Mouse (Mus musculus) heart, embryonic 11.5 days (tissue): ENCODE measurements at regions not wholly inside any gene's neighbourhood (a gene's known extent, or its start where the extent isn't known, plus 50 kb on each side); places are given as distances from the start of the nearest gene placed in this dataset.
A peak's percentile ranks its signal among the peaks of the same experiment; 100 is the strongest.

Source experiments
- ATAC-seq: fragments of 200-750 bp; cut with Nextera tagmentation; replicated peaks from 2 replicates; pipeline ENCODE4 v1.8.0; 2017; ENCODE audit warnings: moderate library complexity; ENCODE audit not compliant: insufficient number of reproducible peaks, low FRiP score, low TSS enrichment
- H3K27ac ChIP-seq: fragments of 300-500 bp; sonication (generic); 2 replicates; pipeline ENCODE4 v1.5.1; 2014; ENCODE audit warnings: mild to moderate bottlenecking, low read depth, low read length
- H3K27me3 ChIP-seq: fragments of 300-500 bp; sonication (generic); 2 replicates; pipeline ENCODE4 v1.6.1; 2014; ENCODE audit warnings: mild to moderate bottlenecking, low read length, mixed read lengths; ENCODE audit not compliant: control insufficient read depth, insufficient read depth
- H3K36me3 ChIP-seq: fragments of 300-500 bp; sonication (generic); 2 replicates; pipeline ENCODE4 v1.6.1; 2014; ENCODE audit warnings: mild to moderate bottlenecking, low read length, moderate library complexity, mixed read lengths; ENCODE audit not compliant: control insufficient read depth, insufficient read depth
- H3K4me1 ChIP-seq: fragments of 300-500 bp; sonication (generic); 2 replicates; pipeline ENCODE4 v1.6.1; 2014; ENCODE audit warnings: low read length; ENCODE audit not compliant: control insufficient read depth, insufficient read depth
- H3K4me2 ChIP-seq: fragments of 300-500 bp; sonication (generic); 2 replicates; pipeline ENCODE4 v1.6.1; 2014; ENCODE audit warnings: mild to moderate bottlenecking, moderate library complexity
- H3K4me3 ChIP-seq: fragments of 300-500 bp; sonication (generic); 2 replicates; pipeline ENCODE4 v1.5.1; 2014; ENCODE audit warnings: low read depth, low read length
- H3K9ac ChIP-seq: fragments of 300-500 bp; sonication (generic); 2 replicates; pipeline ENCODE4 v1.6.1; 2014; ENCODE audit warnings: mild to moderate bottlenecking, low read depth, low read length, moderate library complexity
- H3K9me3 ChIP-seq: fragments of 300-500 bp; sonication (generic); replicated peaks from 2 replicates; pipeline ENCODE4 v1.6.1; 2016; ENCODE audit warnings: low read length; ENCODE audit not compliant: control insufficient read depth
- WGBS: fragments of 180-500 bp; shearing (Covaris S2); extraction: QIAGEN DNeasy Blood & Tissue Kit; methylation state at CpG from one replicate; pipeline ENCODE4 v1.1.7; 2014; ENCODE audit not compliant: insufficient replicate concordance; 5-methylcytosine and 5-hydroxymethylcytosine counted together

DNA sequence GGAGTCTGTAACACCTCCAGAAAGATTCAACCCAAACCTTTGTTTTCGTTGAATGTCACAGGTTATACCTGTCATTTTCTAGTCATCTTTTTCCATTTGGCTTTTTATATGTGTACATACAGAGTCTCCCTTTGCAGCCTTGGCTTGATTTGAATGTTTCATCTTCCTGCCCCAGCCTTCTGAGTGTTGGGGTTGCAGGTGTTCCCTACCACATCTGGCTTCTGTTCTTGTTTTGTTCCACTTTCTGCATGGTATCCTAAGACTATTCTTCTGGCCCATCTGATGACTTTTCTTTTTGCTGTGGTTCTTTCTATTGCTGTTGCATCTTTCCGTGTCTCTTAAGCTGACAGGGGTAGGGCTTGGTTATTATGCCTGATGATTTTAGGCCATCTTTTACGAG is 111.3 kb upstream of the Gnao1 start:
- no peak for ATAC-seq
- no peak overlapping the region for H3K27ac ChIP-seq
- 80% methylated on average over 3 of the region's 3 CpGs for WGBS
- H3K36me3 ChIP-seq, result no peaks in the 10 kb centered on the region
- H3K4me3 ChIP-seq, result no peak overlapping the region
- H3K9me3 ChIP-seq, result no peaks in the 10 kb centered on the region
- H3K4me2 ChIP-seq, result no peak overlapping the region
- no peaks in the 10 kb centered on the region for H3K4me1 ChIP-seq
- H3K27me3 ChIP-seq, result no peaks in the 10 kb centered on the region
- H3K9ac ChIP-seq, result no peak overlapping the region

DNA sequence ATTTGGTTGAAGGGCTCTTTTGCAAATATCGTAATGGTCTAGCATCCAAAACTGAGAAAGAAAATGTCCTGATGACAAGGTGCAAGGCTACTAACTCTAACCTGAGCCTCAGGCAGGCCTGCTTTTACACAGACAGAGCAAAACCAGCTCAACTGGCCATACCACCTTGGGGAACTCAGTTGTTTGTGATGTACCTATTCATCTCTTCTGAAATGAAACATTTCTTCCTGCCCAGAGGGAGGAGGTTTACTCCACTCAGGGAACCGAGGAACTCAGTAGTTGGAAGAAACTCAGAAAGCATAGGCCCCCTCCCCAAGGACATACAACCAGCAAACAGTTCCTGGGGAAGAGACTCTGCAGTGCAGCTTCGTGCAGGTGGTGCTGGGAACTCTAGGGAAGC is 108.4 kb upstream of the Gnao1 start:
- H3K27ac ChIP-seq, result no peak overlapping the region
- no peaks in the 10 kb centered on the region for H3K36me3 ChIP-seq
- no peaks in the 10 kb centered on the region for H3K9me3 ChIP-seq
- no peak overlapping the region for H3K9ac ChIP-seq
- H3K4me1 ChIP-seq, result no peaks in the 10 kb centered on the region
- no peak for ATAC-seq
- WGBS, result 74% methylated on average over 3 of the region's 3 CpGs
- no peaks in the 10 kb centered on the region for H3K27me3 ChIP-seq
- no peak overlapping the region for H3K4me2 ChIP-seq
- H3K4me3 ChIP-seq, result no peak overlapping the region

DNA sequence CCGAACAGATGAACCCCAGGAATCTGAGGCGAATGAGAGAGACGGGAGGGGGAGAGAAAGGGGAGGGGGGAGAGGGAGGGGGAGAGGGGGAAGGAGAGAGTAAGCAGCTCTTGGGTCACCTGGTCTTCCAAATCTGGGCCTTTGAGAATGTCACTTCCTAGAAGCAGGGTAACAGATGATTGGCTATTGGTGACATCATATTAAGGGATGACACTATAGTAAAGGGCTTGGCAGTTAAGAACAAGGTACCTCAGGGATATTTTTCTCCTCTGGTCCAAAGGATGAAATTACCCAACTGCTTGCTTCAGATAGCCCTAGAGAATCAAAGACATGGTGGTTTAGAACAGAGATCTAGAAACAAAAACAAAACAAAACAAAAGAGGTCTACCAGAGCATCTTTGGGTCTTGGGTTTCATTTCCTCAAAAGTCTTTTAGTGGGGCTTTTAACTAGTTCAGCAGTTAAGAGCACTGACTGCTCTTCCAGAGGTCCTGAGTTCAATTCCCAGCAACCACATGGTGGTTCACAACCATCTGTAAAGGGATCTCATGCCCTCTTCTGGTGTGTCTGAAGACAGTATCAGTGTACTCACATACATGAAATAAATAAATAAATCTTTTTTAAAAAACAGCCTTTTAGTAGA is 97.6 kb upstream of the Gnao1 start:
- WGBS, result 95% methylated on average over 3 of the region's 3 CpGs
- Histone ChIP-seq H3K4me3 (no peak overlapping the region), H3K36me3 (no peaks in the 10 kb centered on the region), H3K4me1 (no peaks in the 10 kb centered on the region), H3K4me2 (no peak overlapping the region), H3K9ac (no peak overlapping the region), H3K27me3 (no peaks in the 10 kb centered on the region), H3K9me3 (no peaks in the 10 kb centered on the region), H3K27ac (no peak overlapping the region)
- no peak for ATAC-seq

DNA sequence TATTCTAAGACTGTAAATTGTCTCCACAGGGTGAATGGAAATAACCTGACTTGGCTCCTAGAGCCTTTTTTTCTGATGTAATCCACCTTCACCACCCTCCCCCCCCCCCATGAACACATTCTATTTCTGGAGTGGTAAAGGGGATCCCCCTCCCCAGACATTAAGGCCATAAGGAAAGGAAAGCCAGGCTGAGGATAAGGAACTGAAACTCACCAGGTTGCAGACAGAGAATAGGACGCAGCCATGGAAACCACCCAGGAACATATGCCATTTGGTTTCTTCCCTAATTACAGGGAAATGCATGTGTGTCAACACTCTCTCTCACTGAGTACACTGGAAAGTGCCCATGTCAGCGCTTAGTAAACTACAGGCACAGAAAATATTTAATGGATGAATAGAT is 96.5 kb upstream of the Gnao1 start:
- 81% methylated on average over 2 of the region's 2 CpGs for WGBS
- no peak overlapping the region for H3K27ac ChIP-seq
- H3K36me3 ChIP-seq, result no peaks in the 10 kb centered on the region
- H3K9me3 ChIP-seq, result 0 out of 2 replicates have a peak, but pooled peaks cover 2% of the 10 kb centered on the region
- H3K4me1 ChIP-seq, result no peaks in the 10 kb centered on the region
- no peak for ATAC-seq
- no peak overlapping the region for H3K4me3 ChIP-seq
- H3K9ac ChIP-seq, result no peak overlapping the region
- H3K27me3 ChIP-seq, result no peaks in the 10 kb centered on the region
- H3K4me2 ChIP-seq, result no peak overlapping the region

DNA sequence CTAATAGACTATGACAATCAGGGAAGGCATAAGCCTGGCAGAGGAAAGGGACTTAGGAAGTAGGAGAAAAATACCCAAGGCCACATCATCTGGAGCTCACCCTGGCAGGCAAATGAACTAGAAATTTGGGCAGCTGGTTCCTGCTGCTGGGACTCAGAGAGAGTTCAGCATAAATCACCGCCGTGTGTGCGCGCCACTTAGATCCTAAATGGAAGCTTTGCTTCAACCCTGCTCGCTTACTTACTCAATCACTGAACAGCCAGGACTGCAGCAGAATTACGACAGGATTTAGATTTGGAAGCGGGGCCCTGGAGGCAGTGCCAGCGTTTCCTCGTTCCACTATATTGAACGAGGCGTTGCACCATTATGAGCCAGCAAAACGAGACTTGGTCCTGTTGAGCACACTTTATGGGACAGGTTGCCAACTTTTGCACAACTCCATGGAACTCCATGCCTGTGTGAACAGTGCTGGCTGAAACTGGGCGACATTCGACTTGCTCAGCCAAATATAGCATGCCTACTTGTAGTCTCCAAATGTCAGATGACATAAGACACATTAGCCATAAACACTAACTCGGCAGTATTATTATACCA is 84.8 kb upstream of the Gnao1 start:
- 85% methylated on average over 15 of the region's 15 CpGs for WGBS
- no peak overlapping the region for H3K4me2 ChIP-seq
- H3K4me3 ChIP-seq, result no peak overlapping the region
- H3K27me3 ChIP-seq, result no peaks in the 10 kb centered on the region
- no peak for ATAC-seq
- no peaks in the 10 kb centered on the region for H3K9me3 ChIP-seq
- no peaks in the 10 kb centered on the region for H3K4me1 ChIP-seq
- no peak overlapping the region for H3K27ac ChIP-seq
- no peak overlapping the region for H3K9ac ChIP-seq
- H3K36me3 ChIP-seq, result no peaks in the 10 kb centered on the region

DNA sequence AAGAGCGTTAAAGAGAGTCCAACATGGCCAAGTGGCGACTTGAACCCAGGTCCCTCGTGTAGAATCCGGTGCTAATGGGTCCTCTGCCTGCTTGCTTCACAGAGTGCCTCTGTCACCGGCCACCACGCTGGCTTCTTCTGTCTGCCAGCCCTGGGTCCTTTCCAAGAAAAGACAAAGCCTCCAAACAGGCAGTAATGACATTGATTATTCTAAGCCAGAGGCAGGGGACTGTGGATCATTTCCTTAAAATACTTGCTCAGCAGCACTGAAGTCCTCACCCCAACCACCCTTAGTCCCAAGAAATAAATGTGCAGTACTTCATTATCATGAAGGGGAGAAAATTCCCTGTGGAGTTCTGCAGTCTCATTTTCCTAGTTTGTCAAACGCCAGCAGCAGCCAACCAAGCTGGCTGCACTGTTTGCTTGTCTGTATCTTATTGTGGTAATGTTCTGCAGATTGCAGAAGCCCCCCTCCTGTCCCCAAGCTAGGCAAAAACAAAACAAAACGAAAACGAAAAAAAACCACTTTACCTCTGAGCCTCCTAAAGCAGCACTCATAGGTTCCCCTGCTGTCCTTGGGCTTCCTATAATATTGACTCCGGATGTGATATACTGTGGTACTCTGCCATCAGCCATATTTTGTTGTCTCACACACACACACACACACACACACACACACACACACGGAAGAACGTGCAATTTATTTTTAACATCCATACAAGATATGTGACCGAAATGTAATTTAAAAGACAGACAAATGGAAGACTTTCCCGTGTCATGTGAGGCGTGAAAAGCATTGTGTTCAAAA is 80.4 kb upstream of the Gnao1 start:
- Histone ChIP-seq H3K9me3 (no peaks in the 10 kb centered on the region), H3K4me1 (no peaks in the 10 kb centered on the region), H3K27ac (no peak overlapping the region), H3K27me3 (no peaks in the 10 kb centered on the region), H3K36me3 (no peaks in the 10 kb centered on the region), H3K4me2 (no peak overlapping the region), H3K4me3 (no peak overlapping the region), H3K9ac (no peak overlapping the region)
- ATAC-seq, result no peak
- 73% methylated on average over 15 of the region's 15 CpGs for WGBS

DNA sequence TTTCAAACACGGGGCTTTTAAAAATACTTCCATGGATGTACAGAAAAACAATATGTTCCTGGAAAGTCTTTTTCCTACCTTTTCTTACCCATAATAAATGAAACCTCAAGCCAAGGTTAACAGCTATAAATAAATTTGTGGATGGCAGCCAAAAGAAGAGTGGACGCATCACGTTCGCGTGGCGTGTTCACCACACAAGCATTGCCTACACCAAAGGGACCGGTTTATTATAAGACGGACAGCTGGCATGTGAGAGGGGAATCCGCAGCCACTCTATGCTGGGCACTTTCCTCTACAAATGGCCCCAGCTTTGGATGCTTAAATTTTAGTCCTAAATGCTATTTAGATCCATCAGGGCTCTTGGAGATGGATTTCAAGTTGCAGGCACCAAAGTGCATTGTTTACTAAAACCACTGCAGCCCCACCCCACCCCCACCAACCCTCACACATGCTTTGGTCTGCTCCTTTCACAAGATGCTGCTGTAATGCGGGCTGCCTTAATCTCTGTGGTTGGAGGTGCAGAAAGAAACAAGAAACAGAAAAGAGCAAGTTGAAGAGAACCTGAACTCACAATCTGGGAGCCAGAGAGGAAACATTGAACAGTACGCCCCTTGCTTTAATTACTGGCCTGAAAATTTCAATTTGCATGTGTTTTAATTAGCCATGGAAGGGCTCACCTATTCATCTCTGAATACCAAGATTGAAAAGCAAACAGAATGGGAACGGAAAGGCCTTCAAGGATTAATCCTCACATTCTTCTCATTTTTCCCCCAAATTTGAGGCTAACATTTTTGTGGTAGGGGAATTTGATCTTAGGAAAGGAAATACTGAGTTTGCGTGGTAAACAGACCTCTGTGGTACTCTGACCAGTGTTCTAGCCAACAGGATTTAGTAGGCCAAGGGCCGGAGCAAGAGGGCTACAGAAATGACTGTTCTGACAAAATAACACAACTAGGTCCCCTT is 78.7 kb upstream of the Gnao1 start:
- Histone ChIP-seq H3K27ac (no peak overlapping the region), H3K4me2 (no peak overlapping the region), H3K27me3 (no peaks in the 10 kb centered on the region), H3K36me3 (no peaks in the 10 kb centered on the region), H3K4me1 (no peaks in the 10 kb centered on the region), H3K9me3 (no peaks in the 10 kb centered on the region), H3K9ac (no peak overlapping the region), H3K4me3 (no peak overlapping the region)
- no peak for ATAC-seq
- WGBS, result 79% methylated on average over 14 of the region's 14 CpGs

DNA sequence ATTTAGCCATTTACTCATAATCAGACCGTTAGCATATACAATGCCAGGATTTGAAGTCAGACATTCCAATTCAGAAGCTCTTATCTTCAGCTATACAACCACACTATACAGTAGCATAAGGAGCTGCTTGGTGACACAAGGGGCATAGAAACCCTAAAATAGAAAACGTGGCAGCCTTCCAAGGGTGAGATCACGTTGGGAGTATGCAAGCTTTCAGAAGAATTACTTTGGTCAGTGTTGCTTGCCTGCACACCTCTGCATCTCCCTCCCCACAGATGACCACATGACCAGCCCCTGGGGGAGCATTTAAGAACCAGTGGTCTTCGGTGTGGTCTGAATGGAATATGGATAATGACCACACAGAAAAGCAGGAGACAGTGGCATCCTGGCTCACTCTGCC is 74.9 kb upstream of the Gnao1 start:
- WGBS, result 42% methylated on average over 4 of the region's 4 CpGs
- no peaks in the 10 kb centered on the region for H3K9me3 ChIP-seq
- no peak overlapping the region for H3K9ac ChIP-seq
- H3K27ac ChIP-seq, result peak overlapping the region; percentile 62; the same call in 1 of the 2 replicates
- no peaks in the 10 kb centered on the region for H3K36me3 ChIP-seq
- 0 out of 2 replicates have a peak, but pooled peaks have one; percentile 35 for ATAC-seq
- H3K4me1 ChIP-seq, result no peaks in the 10 kb centered on the region
- no peaks in the 10 kb centered on the region for H3K27me3 ChIP-seq
- H3K4me2 ChIP-seq, result no peak overlapping the region
- no peak overlapping the region for H3K4me3 ChIP-seq
